Mouse (Mus musculus): ENCODE data around the gene Gpr160. TPM values are rescaled to one million over a fixed set of nuclear protein-coding genes. Genes with fewer than 3 reads are reported as not detected.

The Gpr160 gene
- polyA plus RNA-seq (2012; rRNA removed), result 17.1 and 24.0 TPM in 2 replicates

DNA sequence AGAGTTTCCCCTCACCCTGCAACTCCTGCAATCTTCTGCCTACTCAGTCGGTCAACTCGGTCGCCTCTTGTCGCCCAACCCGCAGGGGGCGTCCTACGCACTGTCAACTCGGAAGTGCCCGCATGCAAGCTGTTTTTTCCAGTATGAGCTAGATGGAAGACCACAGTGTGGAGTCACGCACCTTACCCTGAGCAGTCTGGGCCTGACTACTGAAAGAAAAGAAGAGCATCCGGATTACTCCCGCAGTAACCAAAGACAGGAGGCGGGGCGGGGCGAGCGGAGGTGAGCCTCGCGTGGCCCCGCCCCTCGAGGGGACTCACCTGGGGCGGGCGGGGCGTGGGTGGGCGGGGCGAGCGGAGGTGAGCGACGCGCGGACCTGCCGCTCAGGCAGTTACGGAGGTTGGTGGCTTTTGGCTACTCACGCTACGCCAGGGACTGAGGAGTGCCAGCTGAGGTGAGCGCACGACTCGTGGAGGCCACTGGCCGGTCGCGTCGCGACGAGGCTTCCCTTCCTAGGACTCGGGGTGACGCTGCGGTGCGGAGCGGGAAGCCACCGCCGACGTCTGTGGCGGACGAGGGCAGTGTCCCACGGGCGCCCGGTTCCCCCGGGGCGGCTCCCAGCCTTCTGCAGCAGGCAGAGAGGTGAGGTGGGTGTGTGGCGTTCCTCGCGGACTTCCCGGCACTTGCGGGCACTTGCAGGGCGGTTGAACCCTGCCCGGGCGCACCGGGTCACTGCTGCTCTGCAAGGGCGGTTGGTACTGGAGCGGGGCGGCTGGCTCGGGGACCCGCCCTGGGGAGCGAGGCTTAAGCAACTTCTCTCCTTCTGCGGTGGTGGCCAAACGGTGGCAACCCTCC lies at the start of gene Gpr160:
TSS of gene Gpr160 (plus strand) at position 347 of the 855 bp plus-strand sequence.

Other genes with a start within 250 kb of the Gpr160 start
- gene Lrriq4, start 211.4 kb upstream of the Gpr160 start, polyA plus RNA-seq (2012; rRNA removed), result not detected in 2 replicates
- gene Lrrc34, start 208.1 kb upstream of the Gpr160 start, polyA plus RNA-seq (2012; rRNA removed), result not detected in 2 replicates
- 7.1 and 8.2 TPM in 2 replicates for gene Lrrc31, start 156.1 kb upstream of the Gpr160 start, polyA plus RNA-seq (2012; rRNA removed)
- not detected in 2 replicates for gene Samd7, start 109.7 kb upstream of the Gpr160 start, polyA plus RNA-seq (2012; rRNA removed)
- gene Sec62, start 63.1 kb upstream of the Gpr160 start, polyA plus RNA-seq (2012; rRNA removed), result 6.2 TPM in 2 replicates
- gene Phc3, start 113.5 kb downstream of the Gpr160 start, polyA plus RNA-seq (2012; rRNA removed), result 18.3 and 24.3 TPM in 2 replicates
- gene Prkci, start 139.8 kb downstream of the Gpr160 start, polyA plus RNA-seq (2012; rRNA removed), result 20.6 and 22.1 TPM in 2 replicates
- gene Skil, start 239.1 kb downstream of the Gpr160 start, polyA plus RNA-seq (2012; rRNA removed), result 5.1 and 5.3 TPM in 2 replicates